Mouse (Mus musculus) skeletal muscle tissue, adult 2 months (tissue): ENCODE data around the gene Elk3.
"Not testable (repeated sequence)": the region's sequence is repeated elsewhere in the genome, so short reads cannot be mapped to it uniquely, and the experiment has no call there.

Experiments used
- DNase-seq: peaks from one replicate; pipeline ENCODE4 v3.0.0-alpha.2; 2012; ENCODE audit warnings: low read depth, low spot score

The Elk3 gene

DNA sequence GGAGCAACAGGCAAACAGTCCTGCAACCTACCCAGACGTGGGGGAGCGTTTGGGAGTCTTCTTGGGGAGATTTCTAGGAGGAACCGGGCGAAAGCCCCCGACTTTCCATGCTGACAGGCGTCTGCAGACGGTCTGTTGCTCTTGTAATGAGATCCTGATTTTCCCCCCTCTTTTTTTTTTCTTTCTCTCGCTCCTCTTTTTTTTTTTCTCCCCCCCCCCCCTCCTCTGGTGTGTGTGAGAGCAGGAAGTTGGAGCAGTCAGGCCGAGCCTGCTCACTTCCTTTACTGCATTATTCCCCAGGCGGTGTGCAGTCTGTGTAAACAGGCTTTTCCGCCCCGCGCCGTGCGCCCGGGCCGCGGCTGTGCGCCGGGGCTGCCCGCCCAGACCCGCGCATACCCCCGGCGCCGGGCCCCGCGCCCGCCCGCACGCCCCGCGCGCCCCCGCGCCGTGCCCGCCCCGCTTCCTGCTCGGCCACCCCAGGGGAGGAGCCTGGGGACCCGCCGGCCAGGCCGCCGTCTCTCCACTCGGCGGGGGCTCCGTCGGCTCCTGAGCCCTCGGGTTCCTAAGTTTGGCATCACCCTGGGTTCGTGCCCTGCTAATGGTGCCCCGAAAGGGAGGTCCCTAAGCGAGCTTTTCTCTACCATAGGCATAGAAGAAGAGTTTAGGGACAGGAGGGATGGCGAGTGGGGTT lies at the start of gene Elk3:
TSS of gene Elk3 (minus strand) at position 415 of the 691 bp plus-strand sequence.
- peak; percentile 37 for DNase-seq

- no peak for DNase-seq
Observed at GRCm38 (mm10) chr10:93360623-93361022, 49.7 kb upstream of the Elk3 start.

- not testable (repeated sequence) for DNase-seq
Observed at GRCm38 (mm10) chr10:93360190-93360589, 49.3 kb upstream of the Elk3 start.

GRCm38 (mm10) chr10:93359339-93359863 lies 48.5 kb upstream of the Elk3 start:
- no peak for DNase-seq

DNA sequence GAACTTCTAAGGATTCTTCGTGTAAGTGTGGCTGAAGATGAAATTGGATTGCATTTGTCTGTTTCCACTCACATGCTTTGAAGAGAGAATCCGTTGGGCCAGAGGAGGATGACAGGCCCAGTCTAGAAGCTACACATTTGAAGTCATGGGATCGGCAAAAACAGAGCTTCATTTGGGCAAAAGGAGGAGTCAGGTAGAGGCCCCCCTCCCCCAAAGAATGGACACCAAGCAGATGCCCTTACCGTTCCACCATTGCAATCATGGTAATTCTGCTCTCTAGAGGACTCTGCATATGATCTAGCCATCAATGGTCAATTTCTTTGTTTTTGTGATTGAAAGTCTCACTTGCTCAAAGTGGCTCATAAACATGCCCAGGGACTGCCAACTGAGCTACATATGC lies 47.9 kb upstream of the Elk3 start:
- no peak for DNase-seq

DNA sequence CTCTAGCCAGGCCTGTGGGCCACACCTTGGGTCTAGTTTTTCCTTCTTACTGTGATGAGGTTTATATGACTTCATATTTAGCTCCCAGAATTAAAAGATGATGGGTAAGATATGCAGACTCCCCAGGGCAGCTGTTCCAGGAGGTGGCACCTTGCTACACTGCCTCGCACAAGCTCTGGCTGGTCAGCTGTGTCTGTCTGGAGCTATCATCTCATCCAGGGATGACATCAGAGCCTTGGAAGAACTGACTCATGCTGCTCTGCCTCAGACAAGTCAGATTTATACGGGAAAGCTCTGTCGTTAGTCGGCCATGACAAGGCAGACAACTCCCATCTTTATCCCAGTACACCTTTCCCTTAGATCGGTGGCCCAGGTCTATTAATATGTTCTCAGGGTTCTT lies 46.2 kb upstream of the Elk3 start:
- DNase-seq, result no peak

- no peak for DNase-seq
Observed at GRCm38 (mm10) chr10:93356122-93356521, 45.2 kb upstream of the Elk3 start.

DNA sequence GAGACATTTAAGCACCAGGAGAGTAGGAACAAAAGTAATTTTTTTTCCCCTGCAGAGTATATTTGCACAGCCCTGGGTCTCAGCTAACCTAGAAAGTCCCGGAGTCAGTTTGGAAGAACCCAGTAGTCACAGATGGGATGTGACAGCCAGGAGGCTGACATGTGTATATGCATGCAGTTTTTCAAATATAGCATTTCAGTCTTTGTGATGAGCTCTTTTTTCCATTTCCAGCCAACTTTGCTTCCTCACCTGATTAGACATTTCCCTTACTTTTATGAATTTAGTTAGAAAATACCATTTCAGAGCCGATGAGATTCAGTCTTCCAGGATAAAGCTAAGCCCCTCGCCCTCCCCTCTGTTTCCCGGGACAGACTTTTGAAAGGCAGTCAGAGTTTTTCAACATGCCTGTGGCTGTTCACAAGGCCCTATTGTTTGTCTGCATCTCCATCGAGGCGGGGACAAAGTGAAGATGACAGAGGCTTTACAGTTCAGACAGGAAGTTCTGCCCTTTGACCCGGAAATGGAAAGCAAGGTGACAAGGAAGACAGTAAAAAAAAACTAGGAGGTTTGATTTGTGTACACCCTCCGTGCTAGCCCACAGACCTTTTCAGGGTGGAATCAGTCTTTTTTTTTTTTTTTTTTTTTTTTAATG lies 44.5 kb upstream of the Elk3 start:
- DNase-seq, result no peak

GRCm38 (mm10) chr10:93353545-93354326 lies 42.8 kb upstream of the Elk3 start:
- DNase-seq, result no peak

DNA sequence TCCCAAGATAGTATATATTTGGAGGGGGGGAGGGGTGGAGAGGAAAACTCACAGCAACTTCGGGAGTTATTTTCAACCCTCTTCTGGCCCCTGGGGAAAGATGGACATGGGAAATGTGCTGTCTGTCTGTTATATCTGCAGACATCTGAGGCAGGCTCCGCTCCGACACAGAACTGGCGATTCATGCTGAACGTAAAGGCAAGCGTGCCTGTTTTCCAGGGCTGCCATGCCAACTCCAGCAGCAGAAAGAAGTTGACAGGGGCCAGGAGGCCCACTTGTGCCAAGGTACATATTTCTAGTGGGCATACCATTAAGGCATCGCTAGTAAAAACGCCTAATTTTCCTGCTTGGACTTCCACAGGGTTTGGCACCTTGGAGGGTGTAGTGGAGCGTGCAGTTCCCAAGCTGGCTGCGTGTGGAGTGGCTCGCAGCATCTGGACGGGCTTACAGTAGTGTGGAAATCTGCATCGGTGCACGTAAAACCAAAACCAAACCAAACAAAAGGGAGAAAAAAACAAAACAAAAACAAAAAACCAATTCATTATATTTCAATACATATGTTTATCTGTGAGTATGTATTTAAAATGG lies 37.1 kb upstream of the Elk3 start:
- no peak for DNase-seq

DNA sequence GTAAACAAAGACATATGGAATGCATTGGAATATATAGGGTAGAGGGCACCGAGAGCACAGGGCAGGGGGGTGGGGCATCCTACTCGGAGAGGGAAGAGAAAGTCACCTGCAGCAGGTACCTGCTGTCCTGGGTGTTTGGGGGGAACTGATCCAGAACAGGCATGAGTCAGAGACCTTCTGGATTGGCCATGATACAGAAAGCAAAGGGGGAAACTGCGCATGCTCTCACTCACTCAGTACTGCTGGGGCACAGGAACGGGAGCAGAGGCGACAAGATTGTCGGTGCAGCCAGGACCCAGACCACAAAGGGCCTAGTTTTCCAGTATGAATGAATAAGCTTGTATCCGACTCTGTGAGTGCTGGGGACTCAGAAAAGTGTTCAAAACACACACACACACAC lies 36.5 kb upstream of the Elk3 start:
- DNase-seq, result no peak

DNA sequence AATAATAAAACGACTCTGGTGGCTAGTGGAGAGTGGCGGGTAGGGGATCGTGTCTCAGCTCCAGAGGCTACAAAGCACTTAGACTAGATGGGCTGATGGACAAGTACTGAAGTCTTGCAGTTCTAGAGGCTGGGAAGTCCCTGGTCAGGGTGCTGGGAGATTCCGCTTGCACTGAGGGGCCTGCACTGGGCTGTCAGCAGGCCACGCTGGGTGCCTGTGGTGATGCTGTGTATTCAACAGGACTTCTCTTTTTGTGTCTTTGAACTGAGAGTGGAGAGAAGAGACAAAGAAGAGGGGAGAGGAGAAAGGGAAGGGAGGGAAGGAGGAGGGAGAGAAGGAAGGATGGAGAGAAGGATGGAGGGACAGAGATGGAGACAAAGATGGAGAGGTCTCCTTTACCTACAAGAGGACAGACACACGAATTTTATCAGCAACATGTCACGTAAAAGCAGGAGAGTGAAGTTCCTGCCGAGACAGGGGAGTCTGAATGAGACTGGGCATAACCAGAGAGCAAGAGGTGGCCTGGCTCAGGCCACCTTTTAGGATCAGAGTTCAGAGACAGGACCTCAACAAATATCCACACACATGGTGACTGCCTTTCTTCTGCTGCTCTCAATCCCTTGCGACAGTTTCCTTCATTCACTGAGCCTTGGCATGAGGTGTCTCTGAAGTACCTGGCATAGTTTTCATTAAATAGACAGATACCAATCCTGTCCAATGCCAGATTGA lies 35.4 kb upstream of the Elk3 start:
- DNase-seq, result no peak

GRCm38 (mm10) chr10:93345497-93345896 lies 34.6 kb upstream of the Elk3 start:
- DNase-seq, result no peak

GRCm38 (mm10) chr10:93343469-93343868 lies 32.5 kb upstream of the Elk3 start:
- DNase-seq, result no peak

DNA sequence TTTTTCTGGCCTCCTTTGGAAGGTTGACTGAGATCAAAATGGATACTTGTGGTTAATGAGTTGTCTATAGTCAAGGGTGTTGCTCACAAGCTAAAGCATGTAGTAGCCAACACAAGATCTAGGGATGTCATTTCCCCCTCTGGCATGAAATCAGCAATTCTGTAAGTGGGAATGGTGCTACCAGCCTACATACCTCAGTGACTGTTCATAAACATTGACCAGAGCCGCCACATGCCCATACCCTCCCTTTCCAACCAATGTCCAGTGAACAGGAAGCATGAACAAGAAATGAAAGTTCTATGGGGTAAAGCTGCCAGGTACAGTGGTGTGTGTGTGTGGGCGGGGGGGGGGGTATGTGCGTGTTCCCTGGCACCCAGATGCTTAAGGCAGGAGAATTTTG lies 32.1 kb upstream of the Elk3 start:
- no peak for DNase-seq

GRCm38 (mm10) chr10:93338526-93338925 lies 27.6 kb upstream of the Elk3 start:
- DNase-seq, result peak; percentile 41

GRCm38 (mm10) chr10:93336462-93336931 lies 25.6 kb upstream of the Elk3 start:
- DNase-seq, result no peak

GRCm38 (mm10) chr10:93335828-93336461 lies 25.0 kb upstream of the Elk3 start:
- peak; percentile 64 for DNase-seq

GRCm38 (mm10) chr10:93335001-93335400 lies 24.1 kb upstream of the Elk3 start:
- no peak for DNase-seq

- DNase-seq, result no peak
Observed at GRCm38 (mm10) chr10:93333239-93333638, 22.3 kb upstream of the Elk3 start.
